Mouse (Mus musculus) ovary, postnatal 36 days (tissue): Measurements from ENCODE around the gene Samd1.
A peak's percentile ranks its signal among the peaks of the same experiment; 100 is the strongest.

Experiments used
- DNase-seq: peaks from one replicate; pipeline ENCODE4 v3.0.0; 2022; ENCODE audit warnings: low spot score, mixed read lengths

The Samd1 gene

GRCm38 (mm10) chr8:83997511-83998141, at the start of gene Samd1:
Gene Samd1, plus strand, starts transcription at chr8:83997672.
- DNase-seq = peak; percentile 64

GRCm38 (mm10) chr8:83954749-83955105, 42.7 kb upstream of the Samd1 start:
- DNase-seq = no peak

- peak; percentile 97 for DNase-seq
Observed at GRCm38 (mm10) chr8:83955106-83955957, 42.1 kb upstream of the Samd1 start, which contains the start of the genes Gm10644 and Asf1b. Gene Gm10644, minus strand, starts transcription at chr8:83955205. Gene Asf1b, plus strand, starts transcription at chr8:83955507.

GRCm38 (mm10) chr8:83955958-83956218, 41.6 kb upstream of the Samd1 start:
- DNase-seq = no peak

- no peak for DNase-seq
Observed at GRCm38 (mm10) chr8:83956789-83957188, 40.7 kb upstream of the Samd1 start.

GRCm38 (mm10) chr8:83964015-83964765, 33.3 kb upstream of the Samd1 start:
- no peak for DNase-seq

- DNase-seq = no peak
Observed at GRCm38 (mm10) chr8:83967701-83968100, 29.8 kb upstream of the Samd1 start.

- DNase-seq = no peak
Observed at GRCm38 (mm10) chr8:83971121-83971520, 26.4 kb upstream of the Samd1 start.

GRCm38 (mm10) chr8:83971661-83972060, 25.8 kb upstream of the Samd1 start:
- DNase-seq = no peak

GRCm38 (mm10) chr8:83972150-83973120, 25.0 kb upstream of the Samd1 start, which contains the start of gene Prkaca:
Gene Prkaca, plus strand, starts transcription at chr8:83972993.
- DNase-seq = peak; percentile 98

GRCm38 (mm10) chr8:83973161-83974031, 24.1 kb upstream of the Samd1 start:
- peak; percentile 25 for DNase-seq

- no peak for DNase-seq
Observed at GRCm38 (mm10) chr8:83974521-83974920, 23.0 kb upstream of the Samd1 start.

- DNase-seq = no peak
Observed at GRCm38 (mm10) chr8:83976101-83976630, 21.3 kb upstream of the Samd1 start.

GRCm38 (mm10) chr8:83976779-83977350, 20.6 kb upstream of the Samd1 start:
- no peak for DNase-seq

- DNase-seq = no peak
Observed at GRCm38 (mm10) chr8:83977646-83978045, 19.8 kb upstream of the Samd1 start.

GRCm38 (mm10) chr8:83978200-83978599, 19.3 kb upstream of the Samd1 start:
- no peak for DNase-seq

GRCm38 (mm10) chr8:83980250-83980649, 17.2 kb upstream of the Samd1 start:
- no peak for DNase-seq

- DNase-seq = no peak
Observed at GRCm38 (mm10) chr8:83980845-83981244, 16.6 kb upstream of the Samd1 start.

- no peak for DNase-seq
Observed at GRCm38 (mm10) chr8:83981533-83981932, 15.9 kb upstream of the Samd1 start.

GRCm38 (mm10) chr8:83982449-83982848, 15.0 kb upstream of the Samd1 start:
- no peak for DNase-seq
